ENCODE assay signal across 22 mouse cellular contexts in genomic region chr16:4650161-4650560, GRCm38 (mm10). TPM values are rescaled to one million over a fixed set of nuclear protein-coding genes. Genes with fewer than 3 reads are reported as not detected.
DNase-seq lines count a peak whose midpoint lies in the region; ATAC-seq lines count a peak whose summit lies in the region.
"Had no signal": no experiment of that assay in that cellular context is flagged by ENCODE, and none has a peak within 500 bp of the region (broad histone marks: within the 10 kb centered on the region; RNA-seq: fewer than 3 reads in every experiment).

No protein-coding gene starts in this region.

- H3K4me2 ChIP-seq in midbrain, embryonic 11.5 days = no peak overlapping the region
- no peak overlapping the region for H3K4me2 ChIP-seq in midbrain, embryonic 15.5 days
- no peak overlapping the region for H3K4me2 ChIP-seq in embryonic facial prominence, embryonic 12.5 days (replicated peaks)
- H3K4me2 ChIP-seq in limb, embryonic 11.5 days (ENCODE audit: low read depth, severe bottlenecking) = no peak overlapping the region
- no peak overlapping the region for H3K4me2 ChIP-seq in forebrain, embryonic 11.5 days (ENCODE audit: low read depth, low read length, severe bottlenecking)
- H3K4me2 ChIP-seq: liver, embryonic 13.5 days; midbrain, embryonic 12.5 days had no signal

- H3K27me3 ChIP-seq in midbrain, embryonic 11.5 days (ENCODE audit: control insufficient read depth, insufficient read depth, low read length) = no peaks in the 10 kb centered on the region
- H3K27me3 ChIP-seq in midbrain, embryonic 15.5 days (replicated peaks) = no peaks in the 10 kb centered on the region
- no peaks in the 10 kb centered on the region for H3K27me3 ChIP-seq in embryonic facial prominence, embryonic 12.5 days
- H3K27me3 ChIP-seq in limb, embryonic 11.5 days (ENCODE audit: control insufficient read depth, insufficient read depth, low read length) = no peaks in the 10 kb centered on the region
- H3K27me3 ChIP-seq in forebrain, embryonic 11.5 days (ENCODE audit: control insufficient read depth, insufficient read depth, low read length) = no peaks in the 10 kb centered on the region
- H3K27me3 ChIP-seq: CH12.LX; liver, embryonic 13.5 days; midbrain, embryonic 12.5 days had no signal

- H3K9ac ChIP-seq in midbrain, embryonic 11.5 days (ENCODE audit: low read length) = no peak overlapping the region
- no peak overlapping the region for H3K9ac ChIP-seq in midbrain, embryonic 15.5 days
- H3K9ac ChIP-seq in embryonic facial prominence, embryonic 12.5 days = no peak overlapping the region
- H3K9ac ChIP-seq in limb, embryonic 11.5 days (ENCODE audit: low read length) = no peak overlapping the region
- no peak overlapping the region for H3K9ac ChIP-seq in forebrain, embryonic 11.5 days (ENCODE audit: low read length)
- H3K9ac ChIP-seq: liver, embryonic 13.5 days had no signal

- H3K9me3 ChIP-seq in midbrain, embryonic 11.5 days (ENCODE audit: control insufficient read depth, low read length) = no peaks in the 10 kb centered on the region
- H3K9me3 ChIP-seq in midbrain, embryonic 15.5 days = no peaks in the 10 kb centered on the region
- no peaks in the 10 kb centered on the region for H3K9me3 ChIP-seq in embryonic facial prominence, embryonic 12.5 days
- H3K9me3 ChIP-seq in limb, embryonic 11.5 days (ENCODE audit: control insufficient read depth, low read length) = no peaks in the 10 kb centered on the region
- no peaks in the 10 kb centered on the region for H3K9me3 ChIP-seq in forebrain, embryonic 11.5 days (ENCODE audit: control insufficient read depth, low read length)
- H3K9me3 ChIP-seq: heart, embryonic 10.5 days; liver, embryonic 13.5 days; midbrain, embryonic 12.5 days had no signal

- WGBS in midbrain, embryonic 11.5 days = 81% methylated on average over 3 of the region's 3 CpGs
- WGBS in midbrain, embryonic 15.5 days = 90% methylated on average over 3 of the region's 3 CpGs
- 87% methylated on average over 3 of the region's 3 CpGs for WGBS in embryonic facial prominence, embryonic 12.5 days
- WGBS in limb, embryonic 11.5 days = 75% methylated on average over 3 of the region's 3 CpGs
- WGBS in forebrain, embryonic 11.5 days = 90% methylated on average over 3 of the region's 3 CpGs

- ATAC-seq in midbrain, embryonic 11.5 days (ENCODE audit: low FRiP score) = no peak
- no peak for ATAC-seq in midbrain, embryonic 15.5 days (replicated peaks)
- no peak for ATAC-seq in embryonic facial prominence, embryonic 12.5 days (ENCODE audit: insufficient number of reproducible peaks, insufficient read depth, low FRiP score, low TSS enrichment)
- ATAC-seq in limb, embryonic 11.5 days (ENCODE audit: insufficient number of reproducible peaks, low FRiP score, low TSS enrichment, low read depth) = no peak
- ATAC-seq in forebrain, embryonic 11.5 days (replicated peaks; ENCODE audit: low FRiP score) = no peak
- ATAC-seq: forebrain, embryonic 16.5 days; hindbrain, postnatal 0 days had no signal

- H3K4me3 ChIP-seq in midbrain, embryonic 11.5 days (ENCODE audit: low read depth, low read length) = no peak overlapping the region
- H3K4me3 ChIP-seq in midbrain, embryonic 15.5 days = no peak overlapping the region
- no peak overlapping the region for H3K4me3 ChIP-seq in embryonic facial prominence, embryonic 12.5 days
- no peak overlapping the region for H3K4me3 ChIP-seq in limb, embryonic 11.5 days (ENCODE audit: low read depth, low read length)
- no peak overlapping the region for H3K4me3 ChIP-seq in forebrain, embryonic 11.5 days (ENCODE audit: low read depth, low read length)
- H3K4me3 ChIP-seq: heart, embryonic 10.5 days; liver, embryonic 13.5 days; midbrain, embryonic 12.5 days had no signal

- H3K36me3 ChIP-seq in midbrain, embryonic 11.5 days (ENCODE audit: control insufficient read depth, insufficient read depth, low read length) = no peaks in the 10 kb centered on the region; the same call in 1 of the 2 replicates
- H3K36me3 ChIP-seq in midbrain, embryonic 15.5 days (replicated peaks) = peaks cover 4% of the 10 kb centered on the region; the same call in 1 of the 2 replicates
- peaks cover 21% of the 10 kb centered on the region for H3K36me3 ChIP-seq in embryonic facial prominence, embryonic 12.5 days
- peaks cover 30% of the 10 kb centered on the region for H3K36me3 ChIP-seq in limb, embryonic 11.5 days (ENCODE audit: control insufficient read depth, insufficient read depth, low read length)
- H3K36me3 ChIP-seq in forebrain, embryonic 11.5 days (ENCODE audit: control insufficient read depth, insufficient read depth, low read length) = no peaks in the 10 kb centered on the region; the same call in 1 of the 2 replicates

- DNase-seq in midbrain, embryonic 11.5 days (ENCODE audit: low spot score, missing footprints) = peak; percentile 68
- DNase-seq in limb, embryonic 11.5 days (ENCODE audit: low spot score) = no peak
- DNase-seq in urinary bladder, postnatal 4 days (ENCODE audit: low spot score in 2 of 2) = no peak
- DNase-seq in forebrain, embryonic 11.5 days (ENCODE audit: low spot score) = no peak
- no peak for DNase-seq in adrenal gland, postnatal 4 days (ENCODE audit: low spot score in 2 of 2)
- DNase-seq: adrenal gland, postnatal 14 days; B cell, adult 2 months; cerebellum, adult 9-10 months; gastrocnemius, postnatal 36 days; kidney, adult 11 months; layer of hippocampus, adult 9-11 months; liver, embryonic 13.5 days; lung, adult 2 months; lung, postnatal 14 days had no signal

- peaks cover under 1% of the 10 kb centered on the region; the same call in 1 of the 2 replicates for H3K4me1 ChIP-seq in midbrain, embryonic 11.5 days (ENCODE audit: control insufficient read depth, insufficient read depth, low read length)
- H3K4me1 ChIP-seq in midbrain, embryonic 15.5 days = peaks cover 4% of the 10 kb centered on the region
- H3K4me1 ChIP-seq in embryonic facial prominence, embryonic 12.5 days = peaks cover 78% of the 10 kb centered on the region
- H3K4me1 ChIP-seq in limb, embryonic 11.5 days (ENCODE audit: control insufficient read depth, insufficient read depth, low read length) = peaks cover 84% of the 10 kb centered on the region
- no peaks in the 10 kb centered on the region; the same call in 1 of the 2 replicates for H3K4me1 ChIP-seq in forebrain, embryonic 11.5 days (replicated peaks; ENCODE audit: control insufficient read depth, insufficient read depth, low read length)

- H3K27ac ChIP-seq in midbrain, embryonic 11.5 days (ENCODE audit: low read depth, low read length) = no peak overlapping the region
- H3K27ac ChIP-seq in midbrain, embryonic 15.5 days = no peak overlapping the region
- peak overlapping the region; percentile 96; the same call in 1 of the 2 replicates for H3K27ac ChIP-seq in embryonic facial prominence, embryonic 12.5 days
- H3K27ac ChIP-seq in limb, embryonic 11.5 days (replicated peaks; ENCODE audit: low read depth, low read length) = peak overlapping the region; percentile 10; the same call in 1 of the 2 replicates
- no peak overlapping the region for H3K27ac ChIP-seq in forebrain, embryonic 11.5 days (ENCODE audit: low read depth, low read length)
- H3K27ac ChIP-seq: hindbrain, postnatal 0 days; kidney, postnatal 0 days; liver, embryonic 13.5 days; midbrain, embryonic 12.5 days had no signal

RNA-seq across cellular contexts. Expression of gene Dnaja3, which starts 10.4 kb away (rescaled TPM):
- polyA plus RNA-seq in midbrain, embryonic 11.5 days (2014; fragmentation: Nextera tagmentation; extraction: Ambion mirVana) = 53.4 and 57.0 TPM in 2 replicates
- polyA plus RNA-seq in midbrain, embryonic 15.5 days (2015; fragmentation: Nextera tagmentation; extraction: Ambion mirVana) = 62.1 and 65.5 TPM in 2 replicates
- polyA plus RNA-seq in embryonic facial prominence, embryonic 12.5 days (2016; fragmentation: Nextera tagmentation; extraction: Ambion mirVana) = 57.1 and 59.8 TPM in 2 replicates
- 56.5 and 59.1 TPM in 2 replicates for polyA plus RNA-seq in limb, embryonic 11.5 days (2014; fragmentation: Nextera tagmentation; extraction: Ambion mirVana)
- polyA plus RNA-seq in forebrain, embryonic 11.5 days (2014; fragmentation: Nextera tagmentation; extraction: Ambion mirVana) = 57.7 and 60.7 TPM in 2 replicates
- 10 to 100 TPM; 78.6 to 83.5 TPM for total RNA-seq in adrenal gland, postnatal 4 days (2021)

RNA-seq across cellular contexts. Expression of gene Vasn, which starts 10.4 kb away (rescaled TPM):
- polyA plus RNA-seq in midbrain, embryonic 11.5 days (2014; fragmentation: Nextera tagmentation; extraction: Ambion mirVana) = 6.1 and 7.0 TPM in 2 replicates
- 5.2 and 5.8 TPM in 2 replicates for polyA plus RNA-seq in midbrain, embryonic 15.5 days (2015; fragmentation: Nextera tagmentation; extraction: Ambion mirVana)
- 23.4 and 24.1 TPM in 2 replicates for polyA plus RNA-seq in embryonic facial prominence, embryonic 12.5 days (2016; fragmentation: Nextera tagmentation; extraction: Ambion mirVana)
- 20.2 and 22.3 TPM in 2 replicates for polyA plus RNA-seq in limb, embryonic 11.5 days (2014; fragmentation: Nextera tagmentation; extraction: Ambion mirVana)
- 7.6 and 7.7 TPM in 2 replicates for polyA plus RNA-seq in forebrain, embryonic 11.5 days (2014; fragmentation: Nextera tagmentation; extraction: Ambion mirVana)
- total RNA-seq in adrenal gland, postnatal 4 days (2021) = 10 to 100 TPM; 15.7 to 18.8 TPM

RNA-seq across cellular contexts. Expression of gene Pam16, which starts 25.4 kb away (rescaled TPM):
- polyA plus RNA-seq in midbrain, embryonic 11.5 days (2014; fragmentation: Nextera tagmentation; extraction: Ambion mirVana) = 97.1 and 99.1 TPM in 2 replicates
- polyA plus RNA-seq in midbrain, embryonic 15.5 days (2015; fragmentation: Nextera tagmentation; extraction: Ambion mirVana) = 139 and 154 TPM in 2 replicates
- 96.4 and 104 TPM in 2 replicates for polyA plus RNA-seq in embryonic facial prominence, embryonic 12.5 days (2016; fragmentation: Nextera tagmentation; extraction: Ambion mirVana)
- 107 and 115 TPM in 2 replicates for polyA plus RNA-seq in limb, embryonic 11.5 days (2014; fragmentation: Nextera tagmentation; extraction: Ambion mirVana)
- 87.4 and 91.4 TPM in 2 replicates for polyA plus RNA-seq in forebrain, embryonic 11.5 days (2014; fragmentation: Nextera tagmentation; extraction: Ambion mirVana)
- total RNA-seq in adrenal gland, postnatal 4 days (2021) = 10 to 100 TPM; 68.8 to 72.6 TPM

RNA-seq across cellular contexts. Expression of gene Coro7, which starts 29.4 kb away (rescaled TPM):
- polyA plus RNA-seq in midbrain, embryonic 11.5 days (2014; fragmentation: Nextera tagmentation; extraction: Ambion mirVana) = 13.6 TPM in 2 replicates
- polyA plus RNA-seq in midbrain, embryonic 15.5 days (2015; fragmentation: Nextera tagmentation; extraction: Ambion mirVana) = 32.1 and 33.2 TPM in 2 replicates
- polyA plus RNA-seq in embryonic facial prominence, embryonic 12.5 days (2016; fragmentation: Nextera tagmentation; extraction: Ambion mirVana) = 18.2 and 23.1 TPM in 2 replicates
- polyA plus RNA-seq in limb, embryonic 11.5 days (2014; fragmentation: Nextera tagmentation; extraction: Ambion mirVana) = 13.1 and 15.7 TPM in 2 replicates
- 20.5 and 23.3 TPM in 2 replicates for polyA plus RNA-seq in forebrain, embryonic 11.5 days (2014; fragmentation: Nextera tagmentation; extraction: Ambion mirVana)
- 10 to 100 TPM; 32.8 to 42.6 TPM for total RNA-seq in adrenal gland, postnatal 4 days (2021)

RNA-seq across cellular contexts. Expression of gene Glis2, which starts 55.6 kb away (rescaled TPM):
- polyA plus RNA-seq in midbrain, embryonic 11.5 days (2014; fragmentation: Nextera tagmentation; extraction: Ambion mirVana) = 16.6 and 27.2 TPM in 2 replicates
- 12.3 and 17.3 TPM in 2 replicates for polyA plus RNA-seq in midbrain, embryonic 15.5 days (2015; fragmentation: Nextera tagmentation; extraction: Ambion mirVana)
- polyA plus RNA-seq in embryonic facial prominence, embryonic 12.5 days (2016; fragmentation: Nextera tagmentation; extraction: Ambion mirVana) = 33.0 and 33.4 TPM in 2 replicates
- polyA plus RNA-seq in limb, embryonic 11.5 days (2014; fragmentation: Nextera tagmentation; extraction: Ambion mirVana) = 26.2 and 27.4 TPM in 2 replicates
- polyA plus RNA-seq in forebrain, embryonic 11.5 days (2014; fragmentation: Nextera tagmentation; extraction: Ambion mirVana) = 31.3 and 34.5 TPM in 2 replicates
- total RNA-seq in adrenal gland, postnatal 4 days (2021) = 10 to 100 TPM; 66.0 to 77.7 TPM

Comparison
In these comparisons a context has a peak if more than half of its experiments do, and no peak if none do; other contexts are left out.
1. H3K27ac ChIP-seq: peak in embryonic facial prominence, embryonic 12.5 days (single experiment) and limb, embryonic 11.5 days (single experiment); none in midbrain, embryonic 11.5 days (single experiment), midbrain, embryonic 15.5 days (single experiment) and forebrain, embryonic 11.5 days (single experiment).